10 mouse cellular contexts compared by ENCODE assay signal in genomic region chr2:117312441-117312895, GRCm38 (mm10). TPM values are rescaled to one million over a fixed set of nuclear protein-coding genes. Genes with fewer than 3 reads are reported as not detected.
DNase-seq lines count a peak whose midpoint lies in the region; ATAC-seq and TF ChIP-seq lines count a peak whose summit lies in the region.
"Had no signal": no experiment of that assay in that cellular context is flagged by ENCODE, and none has a peak within 500 bp of the region (broad histone marks: within the 10 kb centered on the region; RNA-seq: fewer than 3 reads in every experiment).

No protein-coding gene starts in this region.

- in situ Hi-C loops in CH12.LX (cut with MboI; ENCODE audit: low pct_ligation_motif_present, low pct_unique_long_range_greater_than_20kb, low sequenced_read_pairs), result no loop called here

- H3K27ac ChIP-seq in CH12.LX (ENCODE audit: insufficient read depth, low read depth), result no peak overlapping the region
- H3K27ac ChIP-seq in forebrain, embryonic 14.5 days (ENCODE audit: low read depth, low read length), result no peak overlapping the region; the same call in 1 of the 2 replicates
- no peak overlapping the region for H3K27ac ChIP-seq in midbrain, embryonic 13.5 days
- no peak overlapping the region for H3K27ac ChIP-seq in gastrocnemius, adult 2 months

- no peak for TF ChIP-seq RAD21 in CH12.LX (IDR thresholded peaks at IDR 0.05; ENCODE audit: low read depth, low read length)

- H3K27me3 ChIP-seq in CH12.LX (replicated peaks), result no peaks in the 10 kb centered on the region
- no peaks in the 10 kb centered on the region for H3K27me3 ChIP-seq in forebrain, embryonic 14.5 days (replicated peaks; ENCODE audit: control insufficient read depth, insufficient read depth, low read length)
- H3K27me3 ChIP-seq in midbrain, embryonic 13.5 days, result no peaks in the 10 kb centered on the region

- H3K36me3 ChIP-seq in CH12.LX (replicated peaks in 1 of 2; ENCODE audit: control insufficient read depth in 1 of 2, insufficient read depth in 1 of 2, low read length in 1 of 2), result no peaks in the 10 kb centered on the region
- no peaks in the 10 kb centered on the region for H3K36me3 ChIP-seq in forebrain, embryonic 14.5 days (ENCODE audit: control insufficient read depth, insufficient read depth, low read length)
- H3K36me3 ChIP-seq in midbrain, embryonic 13.5 days, result no peaks in the 10 kb centered on the region

- H3K4me2 ChIP-seq in CH12.LX (ENCODE audit: insufficient read depth, low read depth, poor library complexity, severe bottlenecking), result no peak overlapping the region
- H3K4me2 ChIP-seq in forebrain, embryonic 14.5 days (ENCODE audit: low read length), result peak overlapping the region; percentile 23; the same call in 1 of the 2 replicates
- H3K4me2 ChIP-seq in midbrain, embryonic 13.5 days (replicated peaks), result peak overlapping the region; percentile 34

- TF ChIP-seq EP300 in CH12.LX (IDR thresholded peaks at IDR 0.05; ENCODE audit: low read length), result no peak

- TF ChIP-seq CTCF in CH12.LX (conservative IDR thresholded peaks at IDR 0.05 in 1 of 2, IDR thresholded peaks at IDR 0.05 in 1 of 2; ENCODE audit: low read depth in 2 of 2, low read length in 2 of 2), result no peak
- TF ChIP-seq CTCF in gastrocnemius, adult 2 months (IDR thresholded peaks at IDR 0.05), result no peak

- intact Hi-C loops in gastrocnemius, adult 2 months (cut with DNase I), result no loop called here

- no peaks in the 10 kb centered on the region for H3K9me3 ChIP-seq in CH12.LX (replicated peaks; ENCODE audit: low read length)
- H3K9me3 ChIP-seq in forebrain, embryonic 14.5 days (replicated peaks; ENCODE audit: control insufficient read depth, low read length), result no peaks in the 10 kb centered on the region
- H3K9me3 ChIP-seq in midbrain, embryonic 13.5 days, result peaks cover 9% of the 10 kb centered on the region

- ATAC-seq in forebrain, embryonic 14.5 days, result peak; percentile 83; the same call in 1 of the 2 replicates
- peak; percentile 89 for ATAC-seq in midbrain, embryonic 13.5 days

- H3K79me2 ChIP-seq in CH12.LX (replicated peaks; ENCODE audit: control insufficient read depth, extremely low read depth, insufficient read depth, poor library complexity, severe bottlenecking), result no peaks in the 10 kb centered on the region

- peaks cover 0 to 5% of the 10 kb centered on the region in 2 experiments; a peak in 1 of 4 replicates for H3K4me1 ChIP-seq in CH12.LX (ENCODE audit: control insufficient read depth in 1 of 2, insufficient read depth in 2 of 2)
- H3K4me1 ChIP-seq in forebrain, embryonic 14.5 days (ENCODE audit: control insufficient read depth, insufficient read depth, low read length), result no peaks in the 10 kb centered on the region
- peaks cover 10% of the 10 kb centered on the region for H3K4me1 ChIP-seq in midbrain, embryonic 13.5 days (replicated peaks)

- 62% methylated on average over 7 of the region's 7 CpGs for WGBS in forebrain, embryonic 14.5 days
- WGBS in midbrain, embryonic 13.5 days, result 35% methylated on average over 7 of the region's 7 CpGs

- no peak overlapping the region for H3K4me3 ChIP-seq in CH12.LX (replicated peaks in 1 of 3; ENCODE audit: low read depth in 2 of 3, low read length in 2 of 3, poor library complexity in 1 of 3)
- no peak overlapping the region for H3K4me3 ChIP-seq in forebrain, embryonic 14.5 days (ENCODE audit: low read depth, low read length)
- peak overlapping the region; percentile 14 for H3K4me3 ChIP-seq in midbrain, embryonic 13.5 days (replicated peaks)
- H3K4me3 ChIP-seq in gastrocnemius, adult 2 months, result no peak overlapping the region

- H3K9ac ChIP-seq in CH12.LX (ENCODE audit: insufficient read depth, low read depth), result no peak overlapping the region
- no peak overlapping the region for H3K9ac ChIP-seq in forebrain, embryonic 14.5 days (ENCODE audit: low read length)
- H3K9ac ChIP-seq in midbrain, embryonic 13.5 days (replicated peaks), result no peak overlapping the region

- no peak for TF ChIP-seq POLR2A in CH12.LX (IDR thresholded peaks at IDR 0.05; ENCODE audit: low read depth, low read length)

- DNase-seq in left cerebral cortex, adult 9 months (ENCODE audit: low spot score in 2 of 2), result peak; percentile 35 to 37
- DNase-seq in left cerebral cortex, adult 8-10 months (ENCODE audit: low spot score in 2 of 2), result no peak
- no peak for DNase-seq in CH12.LX (ENCODE audit: extremely low read depth)
- peak; percentile 73 for DNase-seq in forebrain, embryonic 14.5 days (ENCODE audit: low spot score)
- DNase-seq in heart, adult 11 months, result no peak
- no peak for DNase-seq in urinary bladder, postnatal 4 days (ENCODE audit: low spot score in 2 of 2)
- no peak for DNase-seq in gastrocnemius, adult 2 months
- DNase-seq: heart, postnatal 4 days had no signal

- dilution Hi-C loops in CH12.LX (cut with MboI; ENCODE audit: extremely low pct_ligation_motif_present, extremely low pct_unique_long_range_greater_than_20kb, low sequenced_read_pairs), result no loop called here

TF ChIP-seq in CH12.LX, 34 proteins besides CTCF, POLR2A, EP300 and RAD21:
- 0 out of 2 replicates have a peak, but pooled peaks have one; percentile 13 for TF ChIP-seq USF2 (conservative IDR thresholded peaks at IDR 0.05; ENCODE audit: low read depth, low read length)
- 0 out of 2 replicates have a peak, but pooled peaks have one; percentile 10 for TF ChIP-seq BHLHE40 (IDR thresholded peaks at IDR 0.05; ENCODE audit: low read depth, low read length)
- TF ChIP-seq CHD1 (IDR thresholded peaks at IDR 0.05; ENCODE audit: low read depth, low read length), result no peak
- TF ChIP-seq USF1 (IDR thresholded peaks at IDR 0.05; ENCODE audit: low read depth, low read length), result 0 out of 2 replicates have a peak, but pooled peaks have one; percentile 12
TF ChIP-seq in CH12.LX: peak in this region for 3.

RNA-seq across cellular contexts. Expression of gene Rasgrp1, which starts 30.3 kb away (rescaled TPM):
- total RNA-seq in left cerebral cortex, adult 8-10 months (2022), result 100 to 1,000 TPM; 303 to 368 (median 336) TPM
- total RNA-seq in CH12.LX (2012; rRNA removed), result 0.13 and 0.42 TPM in 2 replicates
- 0.38 and 0.51 TPM in 2 replicates for total RNA-seq in CH12.LX (2014; rRNA removed)
- 0.83 and 0.85 TPM in 2 replicates for polyA plus RNA-seq in CH12.LX (2012; ENCODE audit: insufficient read length, low read depth)
- 3.5 and 5.1 TPM in 2 replicates for polyA plus RNA-seq in forebrain, embryonic 14.5 days (2014; fragmentation: Nextera tagmentation; extraction: Ambion mirVana)
- 1.1 and 2.0 TPM in 2 replicates for polyA plus RNA-seq in midbrain, embryonic 13.5 days (2015; fragmentation: Nextera tagmentation; extraction: Ambion mirVana)
- under 1 TPM in 1 of 2 experiments, not detected in 1; 0.10 TPM for total RNA-seq in gastrocnemius, adult 2 months (2021)
- total RNA-seq: common myeloid progenitor, adult 5-6 weeks had no signal

Comparison
In these comparisons a context has a peak if more than half of its experiments do, and no peak if none do; other contexts are left out.
1. DNase-seq: peak in left cerebral cortex, adult 9 months (2 of 2) and forebrain, embryonic 14.5 days (single experiment); none in left cerebral cortex, adult 8-10 months (0 of 2), CH12.LX (single experiment), heart, adult 11 months (single experiment), urinary bladder, postnatal 4 days (0 of 2) and gastrocnemius, adult 2 months (single experiment).
2. RNA of gene Rasgrp1, which starts 30.3 kb away (total RNA-seq): 303 to 368 TPM in left cerebral cortex, adult 8-10 months; 0.13 to 0.51 TPM in CH12.LX and 0.10 TPM in gastrocnemius, adult 2 months; every median in the first group is over 100 times any median in the second.